Mouse (Mus musculus) large intestine, adult 2 months (tissue): ENCODE results near the gene Dcx. TPM values are rescaled to one million over a fixed set of nuclear protein-coding genes. Genes with fewer than 3 reads are reported as not detected.

Experiments used
- DNase-seq: peaks from one replicate; pipeline ENCODE4 v3.0.0-alpha.2; 2012; ENCODE audit warnings: low read depth, low spot score
- WGBS: fragments of 180-500 bp; shearing (Covaris S2); methylation state at CpG from one replicate; pipeline ENCODE4 v1.1.7; 2018; 5-methylcytosine and 5-hydroxymethylcytosine counted together
- polyA plus RNA-seq: library from polyadenylated mRNA; depleted of rRNA; stranded (reverse); fragments of >200 nt; gene quantifications from 2 replicates; pipeline ENCODE4 v1.2.3, GENCODE M21; 2012; rRNA removed

Dcx gene
- polyA plus RNA-seq, 1 experiment: 0.01 TPM

- DNase-seq: no peak
- 81% methylated on average over 3 of the region's 3 CpGs for WGBS
Observed at GRCm38 (mm10) chrX:143849969-143850368, 83.1 kb downstream of the Dcx start.

GRCm38 (mm10) chrX:143846637-143847036, 86.5 kb downstream of the Dcx start:
- WGBS: 75% methylated on average over 3 of the region's 3 CpGs
- no peak for DNase-seq

- WGBS: 38% methylated on average over 4 of the region's 4 CpGs
- no peak for DNase-seq
Observed at GRCm38 (mm10) chrX:143827212-143827611, 105.9 kb downstream of the Dcx start, which contains the start of gene Capn6. Gene Capn6, minus strand, starts transcription at chrX:143827414.

GRCm38 (mm10) chrX:143826521-143826920, 106.6 kb downstream of the Dcx start:
- DNase-seq: no peak
- 34% methylated on average over 4 of the region's 4 CpGs for WGBS

GRCm38 (mm10) chrX:143818961-143819360, 114.2 kb downstream of the Dcx start:
- no peak for DNase-seq
- 90% methylated on average over 2 of the region's 2 CpGs for WGBS

GRCm38 (mm10) chrX:143815948-143816347, 117.2 kb downstream of the Dcx start:
- 59% methylated on average over 1 of the region's 1 CpGs for WGBS
- no peak for DNase-seq

Other genes starting within 250 kb of the Dcx start
- 0.10 and 0.16 TPM in 2 replicates for gene Capn6, start 105.9 kb downstream of the Dcx start, polyA plus RNA-seq
- gene A730046J19Rik, start 220.4 kb upstream of the Dcx start, polyA plus RNA-seq: 0.04 TPM in 1 of 2 replicates, not detected in the other